13 mouse cellular contexts compared by ENCODE assay signal in genomic region chr15:84973544-84973871, GRCm38 (mm10). TPM values are rescaled to one million over a fixed set of nuclear protein-coding genes. Genes with fewer than 3 reads are reported as not detected.
DNase-seq lines count a peak whose midpoint lies in the region; ATAC-seq and TF ChIP-seq lines count a peak whose summit lies in the region.
"Had no signal": no experiment of that assay in that cellular context is flagged by ENCODE, and none has a peak within 500 bp of the region (broad histone marks: within the 10 kb centered on the region; RNA-seq: fewer than 3 reads in every experiment).

No protein-coding gene starts in this region.

- DNase-seq in cerebellum, adult 2 months = no peak
- DNase-seq in cerebellum, postnatal 4 days (ENCODE audit: low spot score in 2 of 2) = no peak
- no peak for DNase-seq in layer of hippocampus, adult 2 months (ENCODE audit: low spot score in 2 of 2)
- DNase-seq in layer of hippocampus, adult 11-12 months (ENCODE audit: low spot score) = no peak
- DNase-seq in right cerebral cortex, adult 18-20 months = peak; percentile 60
- no peak for DNase-seq in right cerebral cortex, postnatal 4 days
- DNase-seq in kidney, postnatal 36 days = no peak
- DNase-seq: adrenal gland, postnatal 25 days; gastrocnemius, postnatal 36 days had no signal

- 30% methylated on average over 3 of the region's 3 CpGs for WGBS in cerebellum, adult 2 months
- WGBS in intestine, embryonic 15.5 days = 54% methylated on average over 3 of the region's 3 CpGs

- no peak for TF ChIP-seq POLR2A in cerebellum, adult 2 months (IDR thresholded peaks at IDR 0.05; ENCODE audit: borderline replicate concordance, insufficient read depth, low read length)

- no peaks in the 10 kb centered on the region for H3K27me3 ChIP-seq in cerebellum, adult 2 months (ENCODE audit: control insufficient read depth, insufficient read depth, low read length)
- H3K27me3 ChIP-seq in intestine, embryonic 15.5 days (replicated peaks) = no peaks in the 10 kb centered on the region
- H3K27me3 ChIP-seq: limb, embryonic 15.5 days had no signal

- H3K4me1 ChIP-seq in cerebellum, adult 2 months (ENCODE audit: control insufficient read depth, insufficient read depth, low read length) = peaks cover 41% of the 10 kb centered on the region
- peaks cover 6% of the 10 kb centered on the region; the same call in 1 of the 2 replicates for H3K4me1 ChIP-seq in intestine, embryonic 15.5 days (replicated peaks)
- H3K4me1 ChIP-seq: limb, embryonic 15.5 days had no signal

- H3K27ac ChIP-seq in cerebellum, adult 2 months (ENCODE audit: insufficient read depth, low read length) = peak overlapping the region; percentile 49; the same call in 1 of the 2 replicates
- H3K27ac ChIP-seq in layer of hippocampus, adult 2 months = peak overlapping the region; percentile 84
- no peak overlapping the region for H3K27ac ChIP-seq in intestine, embryonic 15.5 days
- H3K27ac ChIP-seq: limb, embryonic 15.5 days had no signal

- TF ChIP-seq CTCF in cerebellum, adult 2 months (IDR thresholded peaks at IDR 0.05; ENCODE audit: borderline replicate concordance, insufficient read depth, low read depth, low read length) = no peak
- TF ChIP-seq CTCF in layer of hippocampus, adult 2 months (conservative IDR thresholded peaks at IDR 0.05) = no peak

- no peak for ATAC-seq in intestine, embryonic 15.5 days

- no peaks in the 10 kb centered on the region for H3K9me3 ChIP-seq in intestine, embryonic 15.5 days
- H3K9me3 ChIP-seq: limb, embryonic 15.5 days had no signal

- no peak overlapping the region for H3K4me3 ChIP-seq in cerebellum, adult 2 months (replicated peaks; ENCODE audit: insufficient read depth, low read depth, low read length)
- no peak overlapping the region for H3K4me3 ChIP-seq in layer of hippocampus, adult 2 months
- no peak overlapping the region for H3K4me3 ChIP-seq in intestine, embryonic 15.5 days (replicated peaks)
- H3K4me3 ChIP-seq: erythroblast, embryonic 14.5 days; limb, embryonic 15.5 days had no signal

- H3K9ac ChIP-seq in intestine, embryonic 15.5 days = no peak overlapping the region
- H3K9ac ChIP-seq: limb, embryonic 15.5 days had no signal

- no peak overlapping the region for H3K4me2 ChIP-seq in intestine, embryonic 15.5 days (replicated peaks)
- H3K4me2 ChIP-seq: limb, embryonic 15.5 days had no signal

- H3K36me3 ChIP-seq in intestine, embryonic 15.5 days = no peaks in the 10 kb centered on the region

RNA-seq across cellular contexts. Expression of gene 5031439G07Rik, which starts 14.8 kb away (rescaled TPM):
- polyA plus RNA-seq in cerebellum, adult 2 months (2012; rRNA removed) = 100 and 116 TPM in 2 replicates
- 10 to 100 TPM; 85.0 to 95.0 TPM for total RNA-seq in layer of hippocampus, adult 2 months (2021)
- polyA plus RNA-seq in intestine, embryonic 15.5 days (2015; fragmentation: Nextera tagmentation; extraction: Ambion mirVana) = 9.6 and 12.6 TPM in 2 replicates

RNA-seq across cellular contexts. Expression of gene Upk3a, which starts 43.4 kb away (rescaled TPM):
- 0.20 and 0.22 TPM in 2 replicates for polyA plus RNA-seq in cerebellum, adult 2 months (2012; rRNA removed)
- total RNA-seq in layer of hippocampus, adult 2 months (2021) = not detected
- polyA plus RNA-seq in intestine, embryonic 15.5 days (2015; fragmentation: Nextera tagmentation; extraction: Ambion mirVana) = 1.5 and 2.1 TPM in 2 replicates
- total RNA-seq: adrenal gland, postnatal 25 days; gastrocnemius, postnatal 36 days had no signal
- polyA plus RNA-seq: erythroblast, embryonic 14.5 days; heart, embryonic 14.5 days had no signal

RNA-seq across cellular contexts. Expression of gene Nup50, which starts 50.3 kb away (rescaled TPM):
- 17.5 and 18.9 TPM in 2 replicates for polyA plus RNA-seq in cerebellum, adult 2 months (2012; rRNA removed)
- 10 to 100 TPM; 32.0 to 33.3 TPM for total RNA-seq in layer of hippocampus, adult 2 months (2021)
- polyA plus RNA-seq in intestine, embryonic 15.5 days (2015; fragmentation: Nextera tagmentation; extraction: Ambion mirVana) = 36.8 and 40.4 TPM in 2 replicates

RNA-seq across cellular contexts. Expression of gene Gm29666, which starts 53.7 kb away (rescaled TPM):
- 1.9 and 2.2 TPM in 2 replicates for polyA plus RNA-seq in cerebellum, adult 2 months (2012; rRNA removed)
- total RNA-seq in layer of hippocampus, adult 2 months (2021) = 1 to 10 TPM; 1.4 to 1.7 TPM
- polyA plus RNA-seq in intestine, embryonic 15.5 days (2015; fragmentation: Nextera tagmentation; extraction: Ambion mirVana) = 0.58 and 0.71 TPM in 2 replicates

RNA-seq across cellular contexts. Expression of gene Fam118a, which starts 55.2 kb away (rescaled TPM):
- polyA plus RNA-seq in cerebellum, adult 2 months (2012; rRNA removed) = 17.1 and 17.4 TPM in 2 replicates
- total RNA-seq in layer of hippocampus, adult 2 months (2021) = 10 to 100 TPM; 26.9 to 35.9 TPM
- polyA plus RNA-seq in intestine, embryonic 15.5 days (2015; fragmentation: Nextera tagmentation; extraction: Ambion mirVana) = 29.2 and 29.9 TPM in 2 replicates
